Mouse (Mus musculus) myocyte (in vitro differentiated cells): ENCODE results near the gene Frmd7.

ENCODE experiments used
- MAX ChIP-seq: IDR thresholded peaks from one replicate; pipeline ENCODE4 v1.6.1; 2011; ENCODE audit warnings: low read depth, mild to moderate bottlenecking, control low read depth
- POLR2A ChIP-seq: IDR thresholded peaks from one replicate; pipeline ENCODE4 v1.6.1; 2011; ENCODE audit warnings: low read depth, mild to moderate bottlenecking, control low read depth, moderate library complexity; ENCODE audit not compliant: insufficient read length
- POLR2AphosphoS2 ChIP-seq: IDR thresholded peaks from one replicate; pipeline ENCODE4 v1.6.1; 2011; ENCODE audit warnings: low read depth, control low read depth; ENCODE audit not compliant: insufficient read length

GRCm38 (mm10) chrX:50863771-50864170, 78.7 kb downstream of the Frmd7 start:
- TF ChIP-seq MAX (no peak), POLR2AphosphoS2 (no peak), POLR2A (no peak)
